Comparison of ENCODE assay signal across 20 mouse cellular contexts in genomic region chr2:34571096-34571495, GRCm38 (mm10).
DNase-seq lines count a peak whose midpoint lies in the region; ATAC-seq and TF ChIP-seq lines count a peak whose summit lies in the region.
"Had no signal": no experiment of that assay in that cellular context is flagged by ENCODE, and none has a peak within 500 bp of the region (broad histone marks: within the 10 kb centered on the region; RNA-seq: fewer than 3 reads in every experiment).

No protein-coding gene starts in this region.

- peak overlapping the region; percentile 2; the same call in 1 of the 2 replicates for H3K27ac ChIP-seq in forebrain, embryonic 13.5 days
- no peak overlapping the region for H3K27ac ChIP-seq in forebrain, postnatal 0 days (ENCODE audit: low read depth, low read length)
- peak overlapping the region; percentile 30; the same call in 1 of the 2 replicates for H3K27ac ChIP-seq in midbrain, embryonic 15.5 days
- H3K27ac ChIP-seq in midbrain, embryonic 11.5 days (ENCODE audit: low read depth, low read length) = no peak overlapping the region
- peak overlapping the region; percentile 55; the same call in 1 of the 2 replicates for H3K27ac ChIP-seq in hindbrain, embryonic 13.5 days
- H3K27ac ChIP-seq: intestine, embryonic 15.5 days; kidney, embryonic 15.5 days; midbrain, embryonic 12.5 days had no signal

- no peaks in the 10 kb centered on the region for H3K9me3 ChIP-seq in forebrain, embryonic 13.5 days (replicated peaks)
- no peaks in the 10 kb centered on the region for H3K9me3 ChIP-seq in forebrain, postnatal 0 days (ENCODE audit: low read length)
- H3K9me3 ChIP-seq in midbrain, embryonic 15.5 days = no peaks in the 10 kb centered on the region
- H3K9me3 ChIP-seq in midbrain, embryonic 11.5 days (ENCODE audit: control insufficient read depth, low read length) = no peaks in the 10 kb centered on the region
- H3K9me3 ChIP-seq in hindbrain, embryonic 13.5 days = no peaks in the 10 kb centered on the region
- H3K9me3 ChIP-seq: heart, embryonic 12.5 days; intestine, embryonic 15.5 days; kidney, embryonic 15.5 days; limb, embryonic 10.5 days; midbrain, embryonic 12.5 days had no signal

- TF ChIP-seq CTCF in forebrain, postnatal 0 days (IDR thresholded peaks at IDR 0.05; ENCODE audit: low read depth) = no peak

- 0% methylated on average over 1 of the region's 1 CpGs for WGBS in forebrain, embryonic 13.5 days
- WGBS in forebrain, postnatal 0 days = 16% methylated on average over 1 of the region's 1 CpGs
- 0% methylated on average over 1 of the region's 1 CpGs for WGBS in midbrain, embryonic 15.5 days
- 9% methylated on average over 1 of the region's 1 CpGs for WGBS in midbrain, embryonic 11.5 days
- WGBS in hindbrain, embryonic 13.5 days = 13% methylated on average over 1 of the region's 1 CpGs

- peaks cover 26% of the 10 kb centered on the region for H3K4me1 ChIP-seq in forebrain, embryonic 13.5 days
- peaks cover 16% of the 10 kb centered on the region; the same call in 1 of the 2 replicates for H3K4me1 ChIP-seq in forebrain, postnatal 0 days (ENCODE audit: insufficient read depth)
- H3K4me1 ChIP-seq in midbrain, embryonic 15.5 days = peaks cover 18% of the 10 kb centered on the region
- H3K4me1 ChIP-seq in midbrain, embryonic 11.5 days (ENCODE audit: control insufficient read depth, insufficient read depth, low read length) = peaks cover 15% of the 10 kb centered on the region
- peaks cover 44% of the 10 kb centered on the region for H3K4me1 ChIP-seq in hindbrain, embryonic 13.5 days (replicated peaks)

- no peak overlapping the region for H3K4me2 ChIP-seq in forebrain, embryonic 13.5 days
- no peak overlapping the region for H3K4me2 ChIP-seq in forebrain, postnatal 0 days (ENCODE audit: low read depth)
- no peak overlapping the region for H3K4me2 ChIP-seq in midbrain, embryonic 15.5 days
- H3K4me2 ChIP-seq in midbrain, embryonic 11.5 days = no peak overlapping the region
- H3K4me2 ChIP-seq in hindbrain, embryonic 13.5 days = no peak overlapping the region
- H3K4me2 ChIP-seq: heart, embryonic 12.5 days; intestine, embryonic 15.5 days; kidney, embryonic 15.5 days; liver, embryonic 11.5 days had no signal

- DNase-seq in forebrain, postnatal 0 days = no peak
- no peak for DNase-seq in midbrain, embryonic 11.5 days (ENCODE audit: low spot score, missing footprints)
- no peak for DNase-seq in adrenal gland, adult 8-10 months
- DNase-seq in gastrocnemius, postnatal 14 days = no peak
- no peak for DNase-seq in layer of hippocampus, adult 9-11 months
- DNase-seq: adrenal gland, postnatal 14 days; cerebellum, adult 8-10 months; embryo, embryonic 11 days; lung, adult 2 months; lung, postnatal 4 days; thymus, postnatal 36 days had no signal

- intact Hi-C loops in gastrocnemius, postnatal 14 days (cut with DNase I; ENCODE audit: low total_unique reads) = no loop called here

- ATAC-seq in forebrain, embryonic 13.5 days = no peak
- ATAC-seq in forebrain, postnatal 0 days = no peak
- no peak for ATAC-seq in midbrain, embryonic 15.5 days (replicated peaks)
- no peak for ATAC-seq in midbrain, embryonic 11.5 days (ENCODE audit: low FRiP score)
- ATAC-seq in hindbrain, embryonic 13.5 days (ENCODE audit: low FRiP score) = no peak
- ATAC-seq: intestine, embryonic 15.5 days had no signal

- H3K4me3 ChIP-seq in forebrain, embryonic 13.5 days = no peak overlapping the region
- H3K4me3 ChIP-seq in forebrain, postnatal 0 days (ENCODE audit: low read depth, low read length) = no peak overlapping the region
- H3K4me3 ChIP-seq in midbrain, embryonic 15.5 days = no peak overlapping the region
- H3K4me3 ChIP-seq in midbrain, embryonic 11.5 days (ENCODE audit: low read depth, low read length) = no peak overlapping the region
- H3K4me3 ChIP-seq in hindbrain, embryonic 13.5 days = no peak overlapping the region
- H3K4me3 ChIP-seq: heart, embryonic 12.5 days; intestine, embryonic 15.5 days; kidney, embryonic 15.5 days; limb, embryonic 10.5 days; midbrain, embryonic 12.5 days had no signal

- H3K9ac ChIP-seq in forebrain, embryonic 13.5 days = no peak overlapping the region
- H3K9ac ChIP-seq in forebrain, postnatal 0 days = no peak overlapping the region
- no peak overlapping the region for H3K9ac ChIP-seq in midbrain, embryonic 15.5 days
- no peak overlapping the region for H3K9ac ChIP-seq in midbrain, embryonic 11.5 days (ENCODE audit: low read length)
- no peak overlapping the region for H3K9ac ChIP-seq in hindbrain, embryonic 13.5 days
- H3K9ac ChIP-seq: heart, embryonic 12.5 days; intestine, embryonic 15.5 days; kidney, embryonic 15.5 days; midbrain, embryonic 12.5 days had no signal

- H3K27me3 ChIP-seq in forebrain, embryonic 13.5 days = peaks cover 54% of the 10 kb centered on the region
- H3K27me3 ChIP-seq in forebrain, postnatal 0 days (ENCODE audit: insufficient read depth, low read length) = no peaks in the 10 kb centered on the region
- H3K27me3 ChIP-seq in midbrain, embryonic 15.5 days (replicated peaks) = peaks cover 8% of the 10 kb centered on the region; the same call in 1 of the 2 replicates
- peaks cover 15% of the 10 kb centered on the region for H3K27me3 ChIP-seq in midbrain, embryonic 11.5 days (ENCODE audit: control insufficient read depth, insufficient read depth, low read length)
- H3K27me3 ChIP-seq in hindbrain, embryonic 13.5 days = peaks cover 22% of the 10 kb centered on the region; the same call in 1 of the 2 replicates
- H3K27me3 ChIP-seq: heart, embryonic 12.5 days; intestine, embryonic 15.5 days had no signal

- H3K36me3 ChIP-seq in forebrain, embryonic 13.5 days (ENCODE audit: poor library complexity, severe bottlenecking) = no peaks in the 10 kb centered on the region
- H3K36me3 ChIP-seq in forebrain, postnatal 0 days (ENCODE audit: insufficient read depth) = no peaks in the 10 kb centered on the region
- no peaks in the 10 kb centered on the region for H3K36me3 ChIP-seq in midbrain, embryonic 15.5 days (replicated peaks)
- H3K36me3 ChIP-seq in midbrain, embryonic 11.5 days (ENCODE audit: control insufficient read depth, insufficient read depth, low read length) = no peaks in the 10 kb centered on the region
- no peaks in the 10 kb centered on the region for H3K36me3 ChIP-seq in hindbrain, embryonic 13.5 days
- H3K36me3 ChIP-seq: heart, embryonic 12.5 days; intestine, embryonic 15.5 days; limb, embryonic 10.5 days; midbrain, embryonic 12.5 days had no signal

Comparison
In these comparisons a context has a peak if more than half of its experiments do, and no peak if none do; other contexts are left out.
1. H3K27ac ChIP-seq: peak in forebrain, embryonic 13.5 days (single experiment), midbrain, embryonic 15.5 days (single experiment) and hindbrain, embryonic 13.5 days (single experiment); none in forebrain, postnatal 0 days (single experiment) and midbrain, embryonic 11.5 days (single experiment).